Mouse (Mus musculus): ENCODE measurements around the gene Sgpp2.

The Sgpp2 gene

DNA sequence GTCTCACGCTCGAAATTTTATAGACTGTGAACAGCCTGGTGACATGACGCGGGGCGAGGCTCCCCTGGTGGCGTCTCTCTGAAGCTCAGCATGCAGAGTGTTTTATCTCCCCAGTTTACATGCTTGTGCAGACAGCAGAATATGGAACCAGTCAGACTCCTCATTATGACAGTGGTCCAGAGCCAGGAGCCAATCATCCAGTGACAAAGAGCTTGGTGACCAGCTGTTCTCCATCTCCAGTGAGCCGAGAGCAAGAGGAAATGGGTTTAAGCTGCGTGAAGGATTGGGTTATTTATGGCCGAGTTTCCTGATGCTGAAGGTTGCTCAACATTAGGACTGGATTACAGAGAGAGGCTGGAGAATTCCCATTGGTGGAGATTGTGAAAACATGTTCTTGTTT, 28.1 kb downstream of the Sgpp2 start:
- DNase-seq (ENCODE audit: low read depth, low spot score) = no peak

DNA sequence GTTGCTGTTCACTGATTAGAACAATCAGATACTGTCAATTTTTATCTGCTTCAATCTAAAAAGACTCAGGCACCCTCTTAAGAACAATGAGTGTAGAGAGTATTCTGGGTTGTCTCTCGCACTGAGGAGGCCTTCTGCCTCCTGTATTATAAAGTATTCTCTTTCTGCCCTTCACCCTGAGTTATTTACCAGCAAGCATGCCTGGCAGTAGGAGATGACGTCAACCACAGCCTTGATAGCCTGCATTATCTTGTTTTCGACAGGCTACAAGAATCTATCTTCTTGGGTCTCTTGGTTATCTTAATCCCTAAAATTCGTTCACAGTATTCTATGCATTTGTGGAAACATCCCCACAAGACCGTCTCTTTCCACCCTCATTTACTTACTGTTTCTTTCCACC, 29.8 kb downstream of the Sgpp2 start:
- DNase-seq (ENCODE audit: low read depth, low spot score) = no peak

DNA sequence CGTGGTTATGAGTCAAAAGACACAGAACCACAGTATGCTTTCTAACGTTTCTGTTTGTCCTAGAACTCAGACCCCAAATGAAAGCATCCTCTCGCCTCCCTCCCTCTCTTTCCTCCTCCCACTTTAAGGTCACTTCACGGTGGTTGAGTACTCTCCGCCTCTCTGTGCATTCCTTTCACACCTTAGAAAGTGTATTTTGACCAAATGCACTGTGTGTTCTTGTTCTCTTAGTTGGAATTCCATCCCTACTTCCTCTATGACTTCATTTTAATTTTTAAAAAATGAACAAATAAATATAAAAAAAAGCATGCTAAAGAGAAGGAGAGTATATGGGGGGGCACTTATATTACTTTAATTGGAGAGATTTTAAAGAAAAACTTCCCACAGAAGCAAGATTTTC, 30.4 kb downstream of the Sgpp2 start:
- DNase-seq (ENCODE audit: low read depth, low spot score) = no peak

DNA sequence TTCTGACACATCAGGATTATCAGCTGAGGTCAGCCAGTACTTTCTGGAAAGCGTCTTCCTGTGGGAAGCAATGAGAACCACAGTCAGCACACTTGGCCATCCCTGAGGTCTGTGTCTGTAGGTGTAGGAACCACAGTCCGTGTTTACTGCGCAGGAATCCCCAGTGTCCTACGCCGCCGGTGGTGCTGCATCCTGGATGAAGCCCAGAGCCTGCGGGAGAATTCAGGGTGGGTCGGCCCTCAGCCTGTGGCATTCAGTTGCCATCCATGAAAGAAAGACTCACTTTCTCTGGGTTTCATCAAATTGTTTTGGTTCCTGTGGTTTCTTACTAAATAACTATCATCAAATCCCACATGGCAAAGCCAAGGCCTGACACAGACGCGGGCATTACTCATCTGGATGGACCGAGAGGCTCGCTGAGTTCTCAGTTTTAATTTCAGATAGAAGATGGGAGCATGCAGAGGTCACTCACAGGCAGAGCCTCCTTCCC, 37.2 kb downstream of the Sgpp2 start:
- DNase-seq (ENCODE audit: low read depth, low spot score) = no peak

DNA sequence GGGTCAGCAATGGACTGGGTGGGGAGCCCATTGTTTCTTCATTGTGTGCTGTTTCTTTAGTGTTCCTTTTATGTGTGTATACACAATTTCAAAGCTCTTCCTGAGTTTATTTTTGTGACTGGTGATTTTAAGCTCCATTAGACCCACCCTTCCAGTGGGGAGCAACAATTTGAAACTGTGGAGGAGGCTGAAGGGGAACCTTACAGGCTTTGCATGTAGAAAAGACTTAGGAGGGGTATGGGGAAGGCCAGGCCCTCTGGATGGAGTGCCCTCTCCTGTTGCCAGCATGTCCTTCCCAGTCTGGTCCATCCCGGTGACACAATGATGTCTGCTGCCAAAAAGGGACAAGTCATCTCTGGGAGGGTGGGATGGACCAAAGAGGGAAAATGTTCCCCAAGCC, 39.1 kb downstream of the Sgpp2 start:
- no peak for DNase-seq (ENCODE audit: low read depth, low spot score)

DNA sequence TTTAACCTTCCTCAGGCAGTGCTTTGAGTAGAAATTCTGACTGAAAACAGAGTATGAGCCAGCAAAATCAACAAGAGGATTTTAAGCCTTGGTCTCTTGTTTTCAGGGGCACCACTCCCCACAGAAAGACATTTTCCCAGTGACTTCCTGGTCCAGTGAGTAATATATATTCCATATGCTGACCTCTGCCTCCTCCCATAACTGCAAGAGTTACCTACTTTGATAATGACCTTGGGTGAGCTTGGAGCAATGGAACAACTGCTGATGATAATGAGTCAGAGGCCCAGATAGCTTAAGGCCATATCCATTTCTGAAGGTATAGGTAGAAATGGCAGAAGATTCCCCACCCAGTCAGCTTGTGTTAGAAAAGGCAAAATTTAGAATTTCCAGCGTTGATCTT, 43.1 kb downstream of the Sgpp2 start:
- DNase-seq (ENCODE audit: low read depth, low spot score) = no peak

DNA sequence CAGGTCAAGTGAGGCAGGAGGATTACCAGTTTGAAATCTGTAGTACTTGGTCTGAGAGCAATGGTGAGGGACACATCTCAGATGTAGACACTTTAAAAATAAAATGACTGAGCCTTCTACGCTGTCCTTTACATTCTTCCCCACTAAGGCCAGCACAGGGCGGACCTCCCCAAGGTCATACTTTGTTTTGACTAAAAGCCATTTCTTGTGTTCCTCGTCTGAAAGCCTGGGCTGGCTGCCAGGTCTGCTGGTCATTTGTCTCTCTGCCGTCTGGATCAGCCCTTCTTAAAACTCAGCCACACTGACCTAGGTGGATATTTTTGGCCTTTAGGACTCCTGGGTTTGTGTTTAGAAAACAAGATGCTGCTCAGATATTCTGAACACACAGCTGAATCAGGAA, 45.0 kb downstream of the Sgpp2 start:
- no peak for DNase-seq (ENCODE audit: low read depth, low spot score)

DNA sequence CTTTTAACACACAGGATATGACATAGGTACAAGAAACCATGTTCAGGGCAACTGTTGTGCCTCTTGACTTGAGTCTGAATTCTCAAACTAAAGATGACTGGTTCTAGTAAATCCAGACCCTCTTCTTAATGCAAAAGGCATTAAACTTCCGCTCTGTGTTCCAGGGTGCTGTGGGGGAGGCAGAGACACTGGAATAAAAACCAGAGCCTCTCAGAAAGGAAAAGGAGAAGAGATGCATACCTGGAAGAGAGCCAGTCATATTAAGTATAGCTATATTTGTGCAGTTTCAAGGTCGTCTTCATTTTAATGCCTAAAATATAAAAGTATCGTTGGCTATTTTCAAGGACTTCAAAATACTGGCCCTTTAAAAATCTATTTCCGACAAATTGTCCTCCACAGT, 47.3 kb downstream of the Sgpp2 start:
- no peak for DNase-seq (ENCODE audit: low read depth, low spot score)

DNA sequence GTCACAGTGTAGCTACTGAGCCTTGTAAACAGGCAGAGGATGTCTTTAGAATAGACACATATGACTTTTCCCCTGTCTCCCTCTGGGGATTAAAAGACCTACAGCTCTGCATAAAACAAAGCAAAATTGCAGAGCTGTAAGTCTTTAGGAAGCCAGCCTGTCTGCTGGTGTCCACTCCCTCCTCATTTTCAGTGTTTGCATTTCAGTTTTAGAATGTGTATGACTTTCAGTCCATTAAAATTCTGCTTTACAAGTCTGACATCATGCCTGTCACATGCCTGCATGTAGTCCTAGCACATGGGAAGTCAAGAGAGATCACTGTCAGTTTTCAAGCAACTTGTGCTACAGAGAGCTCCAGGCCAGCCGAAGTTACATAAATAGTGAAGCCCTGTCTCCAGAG, 47.7 kb downstream of the Sgpp2 start:
- no peak for DNase-seq (ENCODE audit: low read depth, low spot score)

DNA sequence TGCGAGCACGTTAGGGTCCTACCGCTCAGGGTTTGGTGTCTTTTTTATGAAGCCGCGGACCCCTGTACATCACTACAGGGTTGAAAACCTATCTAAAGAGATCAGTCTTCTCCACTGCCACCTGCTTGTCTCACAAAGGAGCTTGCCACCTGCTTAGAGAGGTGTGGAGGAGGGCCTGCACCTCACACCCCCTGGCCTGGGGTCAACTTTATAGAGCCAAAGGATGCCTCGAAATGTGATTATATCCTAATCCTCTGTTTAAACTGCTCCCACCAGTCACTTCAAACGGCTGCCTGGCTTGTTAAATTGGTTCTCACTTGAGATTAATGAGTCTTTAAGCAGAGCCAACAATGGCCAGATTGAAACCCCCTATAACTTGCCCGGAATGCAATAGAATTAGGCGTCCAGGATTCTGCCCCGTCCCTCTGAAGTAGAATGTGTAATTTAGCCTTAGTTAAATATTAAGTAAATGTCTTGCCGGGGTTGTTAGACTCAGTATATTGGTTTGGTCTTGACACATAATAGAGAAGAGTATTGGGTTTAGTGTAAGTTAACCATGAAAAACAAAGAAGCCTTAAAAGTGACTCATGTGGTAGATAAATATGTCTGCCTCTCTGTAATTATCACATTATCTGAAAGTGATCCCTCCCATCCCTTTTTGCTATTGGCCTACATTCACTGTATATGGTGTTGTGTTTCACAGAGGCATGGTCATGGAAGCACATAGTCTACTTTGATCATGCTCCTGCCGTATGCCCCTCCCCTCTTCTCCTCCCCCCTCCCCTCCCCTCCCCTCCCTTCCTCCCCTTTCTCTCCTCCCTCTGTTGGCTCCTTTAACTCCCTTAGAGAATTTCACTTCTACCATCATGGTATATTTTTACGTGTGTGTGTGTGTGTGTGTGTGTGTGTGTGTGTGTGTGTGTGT, 54.1 kb downstream of the Sgpp2 start:
- no peak for DNase-seq (ENCODE audit: low read depth, low spot score)

DNA sequence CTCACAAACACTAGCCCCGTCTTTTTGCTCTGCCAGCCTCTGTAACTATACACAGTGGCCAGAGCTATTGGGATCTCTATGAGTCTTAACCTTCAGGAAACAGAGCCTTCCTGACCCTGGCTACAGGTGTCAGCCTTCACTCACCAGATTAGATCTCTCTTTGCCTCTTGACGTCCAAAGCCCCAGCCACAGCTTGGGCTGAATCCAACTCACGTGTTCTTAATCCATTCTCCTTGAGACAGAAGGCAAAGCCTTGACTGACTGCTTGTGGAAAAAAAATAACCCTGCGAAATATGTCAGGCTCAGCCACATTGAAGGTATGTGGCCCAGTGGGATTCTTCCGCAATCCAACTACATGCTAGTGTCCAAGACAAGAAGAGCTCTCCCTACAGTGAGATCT, 57.7 kb downstream of the Sgpp2 start:
- DNase-seq (ENCODE audit: low read depth, low spot score) = no peak

DNA sequence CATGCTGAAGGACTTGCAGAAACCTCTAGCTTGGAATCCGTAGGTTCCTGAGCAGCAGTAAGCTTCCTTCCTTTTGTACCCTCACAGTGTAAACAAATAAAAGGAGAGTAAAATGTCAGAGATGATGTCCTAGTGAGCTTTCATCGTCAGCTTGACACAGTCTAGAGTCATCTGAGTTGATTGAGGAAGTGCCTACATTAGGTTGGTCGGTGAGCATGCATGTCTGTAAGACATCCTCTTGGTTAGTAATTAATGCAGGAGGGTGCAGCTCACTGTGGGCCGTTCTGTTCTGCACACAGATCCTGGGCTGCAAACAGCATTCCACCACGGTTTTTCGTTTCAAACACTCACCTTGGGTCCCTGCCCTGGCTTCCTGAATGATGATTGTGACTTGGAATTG, 60.0 kb downstream of the Sgpp2 start:
- no peak for DNase-seq (ENCODE audit: low read depth, low spot score)

DNA sequence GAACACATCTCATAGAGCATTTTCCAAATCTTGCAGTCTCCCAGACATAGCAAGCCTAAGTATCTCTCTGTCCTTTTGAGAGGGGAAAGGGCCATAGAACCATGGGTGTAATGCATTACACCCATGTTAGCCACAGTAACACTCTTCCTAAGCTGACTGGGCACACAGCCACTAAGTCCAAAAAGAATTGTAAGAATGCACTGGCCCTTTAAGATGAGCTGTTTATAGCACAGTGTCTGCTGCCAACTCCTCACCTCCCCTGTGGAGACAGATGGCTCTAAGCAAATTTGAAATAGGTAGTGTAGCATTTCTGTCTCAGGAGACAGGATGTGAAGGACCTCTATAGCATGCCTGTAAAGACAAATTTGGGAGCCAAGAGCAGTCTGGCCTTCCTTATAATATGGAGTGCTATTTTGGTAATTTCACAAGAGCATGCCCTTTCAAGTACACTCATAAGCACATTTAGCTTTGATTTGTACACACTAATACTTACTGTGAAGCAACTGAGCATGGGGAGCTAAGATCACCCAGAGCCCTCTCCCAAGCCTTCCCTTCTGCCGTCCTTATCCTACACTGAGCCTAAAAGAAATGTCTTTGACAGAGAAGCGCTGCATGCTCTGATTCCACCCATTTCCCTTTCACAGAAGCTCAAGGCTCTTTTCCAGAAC, 61.6 kb downstream of the Sgpp2 start:
- DNase-seq (ENCODE audit: low read depth, low spot score) = peak; percentile 69

DNA sequence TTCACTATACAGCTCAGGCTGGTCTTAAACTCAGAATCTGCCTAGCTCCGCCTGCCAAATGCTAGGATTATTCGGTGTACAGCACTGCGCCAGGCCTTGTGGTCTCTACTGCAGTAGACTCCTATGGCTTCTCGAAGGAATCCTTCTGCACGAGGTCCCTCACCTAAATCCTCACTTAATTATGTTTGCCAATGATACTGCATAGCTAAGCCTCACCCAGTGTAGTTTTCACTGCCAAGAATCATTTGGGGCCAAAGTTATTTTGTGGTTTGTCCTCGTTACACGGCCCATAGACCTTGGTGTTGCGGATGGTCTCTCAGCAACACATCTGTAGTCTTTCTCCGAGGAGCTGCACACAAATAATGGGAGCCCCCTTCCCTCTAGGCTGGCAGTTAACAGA, 62.2 kb downstream of the Sgpp2 start:
- DNase-seq (ENCODE audit: low read depth, low spot score) = no peak

DNA sequence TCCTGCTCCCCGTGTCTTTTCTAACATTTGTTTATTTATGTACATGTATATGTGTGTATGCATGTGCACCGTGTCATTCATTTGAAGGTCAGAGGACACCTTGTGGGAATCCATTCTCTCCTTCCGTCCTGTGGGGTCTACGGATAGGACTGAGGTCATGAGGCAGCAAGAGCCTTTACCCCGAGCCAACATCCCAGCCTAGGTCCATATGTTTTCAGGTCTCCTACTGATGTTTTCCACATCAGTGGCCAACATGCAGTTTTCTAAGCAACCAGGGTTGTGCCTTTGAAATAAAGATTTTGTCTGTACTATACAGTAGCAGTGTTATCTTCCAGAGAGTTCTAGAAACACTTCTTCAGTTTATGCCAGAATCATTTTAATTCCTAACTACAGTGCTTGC, 63.7 kb downstream of the Sgpp2 start:
- DNase-seq (ENCODE audit: low read depth, low spot score) = no peak

DNA sequence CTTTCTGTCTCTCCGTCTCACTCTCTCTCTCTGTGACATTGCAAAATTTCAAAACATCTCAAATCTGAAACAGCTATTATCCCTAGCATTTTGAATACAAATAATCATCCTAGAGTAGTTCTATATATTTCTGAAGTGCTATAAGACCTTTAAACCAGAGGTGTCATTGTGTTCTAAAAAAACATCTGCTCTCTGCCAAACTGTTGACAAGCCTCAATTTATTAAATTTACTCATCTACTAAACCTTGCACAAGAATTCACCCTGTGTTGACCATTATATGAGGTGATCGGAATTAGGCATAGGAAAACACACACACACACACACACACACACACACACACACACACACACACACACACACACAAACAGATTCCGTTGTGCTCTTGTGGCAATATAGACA, 64.9 kb downstream of the Sgpp2 start:
- no peak for DNase-seq (ENCODE audit: low read depth, low spot score)

DNA sequence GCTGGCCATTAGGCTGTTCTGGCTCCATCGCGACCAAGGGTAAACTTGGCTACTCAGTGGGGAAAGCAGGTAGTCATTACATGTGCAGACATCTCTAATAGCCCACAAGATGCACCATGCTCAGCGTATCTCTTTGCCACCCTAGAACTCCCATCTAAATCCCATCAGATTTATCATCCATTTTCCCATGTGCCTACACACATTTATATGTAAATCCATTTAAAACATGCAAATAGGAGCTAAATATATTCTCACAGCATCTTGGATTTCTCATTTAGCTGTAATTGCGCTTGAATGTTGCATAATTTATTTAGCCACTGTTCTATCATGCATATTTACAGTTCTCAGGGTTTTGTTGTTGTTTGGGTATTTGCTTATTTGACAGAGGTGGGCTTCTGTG, 70.8 kb downstream of the Sgpp2 start:
- DNase-seq (ENCODE audit: low read depth, low spot score) = no peak

DNA sequence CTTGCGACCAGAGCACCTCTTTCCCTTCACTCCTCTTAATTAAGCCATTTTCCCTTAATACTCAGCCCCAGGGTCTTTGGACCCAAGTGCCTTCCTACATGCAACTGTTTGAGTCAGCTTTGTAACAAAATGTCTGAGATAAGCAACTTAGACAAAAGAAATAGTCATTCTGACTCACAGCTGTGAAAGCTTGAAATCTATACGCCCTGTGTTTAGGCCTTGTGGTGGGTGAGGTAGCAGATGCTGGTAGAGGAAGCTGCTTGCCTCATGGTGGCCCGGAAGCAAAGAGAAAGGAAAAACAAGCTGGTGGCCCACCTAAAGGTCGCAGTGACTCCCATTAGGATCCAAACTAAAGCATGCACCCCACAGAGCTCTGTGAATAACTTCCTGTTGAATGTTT, 77.7 kb downstream of the Sgpp2 start:
- no peak for DNase-seq (ENCODE audit: low read depth, low spot score)

DNA sequence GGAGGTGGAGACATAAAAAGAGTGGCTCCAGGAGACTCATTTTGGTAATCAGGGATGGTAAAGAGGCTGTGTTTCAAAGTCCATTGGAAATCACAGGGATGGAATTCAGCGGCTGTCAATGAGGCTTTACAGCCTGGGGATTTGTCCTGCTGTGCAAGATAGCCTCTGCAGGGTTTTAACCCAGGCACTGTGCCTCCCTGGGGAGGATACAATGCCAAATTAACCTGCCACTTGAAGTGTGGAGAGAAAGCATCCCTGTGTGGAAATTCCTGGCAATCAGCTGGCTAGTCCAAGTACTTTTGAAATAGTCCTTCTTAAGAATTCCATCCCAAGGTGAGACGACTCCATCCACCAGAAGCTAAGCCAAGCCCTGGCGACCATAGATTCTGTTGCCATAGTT, 78.7 kb downstream of the Sgpp2 start:
- DNase-seq (ENCODE audit: low read depth, low spot score) = no peak

DNA sequence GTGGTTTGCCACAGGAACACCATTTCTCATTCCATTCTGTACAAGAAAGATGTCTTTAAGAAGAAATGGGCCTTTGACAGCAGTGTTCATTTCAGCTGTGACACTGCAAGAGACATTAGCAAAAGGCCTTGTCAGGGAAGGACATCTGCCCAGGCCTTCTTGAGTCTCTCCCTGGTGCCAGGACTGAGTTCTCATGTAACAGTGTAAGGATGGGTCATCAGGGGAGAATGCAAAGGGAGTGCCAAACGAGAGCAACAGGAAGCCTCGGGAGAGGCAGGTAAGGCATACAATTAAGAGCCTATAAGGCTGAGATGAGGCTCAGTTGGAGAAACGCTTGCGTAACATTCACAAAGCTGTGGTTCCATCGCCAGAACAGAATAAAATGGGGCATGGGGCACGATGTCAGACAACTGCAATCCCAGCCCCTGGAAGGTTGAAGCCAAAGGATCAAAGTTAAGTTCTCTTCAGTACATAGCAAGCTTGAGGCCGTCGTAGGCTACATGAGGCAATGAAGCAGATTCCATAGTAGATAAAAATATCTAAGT, 85.1 kb downstream of the Sgpp2 start:
- no peak for DNase-seq (ENCODE audit: low read depth, low spot score)

DNA sequence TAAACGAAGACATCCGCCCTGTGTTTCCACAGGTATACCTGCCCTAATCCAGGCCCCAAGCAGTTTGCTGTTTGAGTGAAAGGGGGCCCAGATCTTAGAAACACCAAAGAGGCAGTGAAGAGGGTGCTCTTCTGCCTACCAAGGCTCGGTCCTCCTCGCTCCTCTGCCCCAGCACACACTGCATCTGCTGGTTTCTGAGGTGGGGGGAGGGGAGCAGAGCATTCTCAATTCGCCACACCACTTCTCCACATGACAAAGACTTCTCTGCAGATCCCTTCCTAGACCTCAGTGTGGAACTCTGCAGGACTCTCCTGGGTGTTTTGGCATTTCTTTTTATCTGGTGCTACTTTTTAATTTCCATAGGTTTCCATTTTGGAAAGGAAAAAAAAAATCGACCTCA, 85.6 kb downstream of the Sgpp2 start:
- DNase-seq (ENCODE audit: low read depth, low spot score) = no peak

DNA sequence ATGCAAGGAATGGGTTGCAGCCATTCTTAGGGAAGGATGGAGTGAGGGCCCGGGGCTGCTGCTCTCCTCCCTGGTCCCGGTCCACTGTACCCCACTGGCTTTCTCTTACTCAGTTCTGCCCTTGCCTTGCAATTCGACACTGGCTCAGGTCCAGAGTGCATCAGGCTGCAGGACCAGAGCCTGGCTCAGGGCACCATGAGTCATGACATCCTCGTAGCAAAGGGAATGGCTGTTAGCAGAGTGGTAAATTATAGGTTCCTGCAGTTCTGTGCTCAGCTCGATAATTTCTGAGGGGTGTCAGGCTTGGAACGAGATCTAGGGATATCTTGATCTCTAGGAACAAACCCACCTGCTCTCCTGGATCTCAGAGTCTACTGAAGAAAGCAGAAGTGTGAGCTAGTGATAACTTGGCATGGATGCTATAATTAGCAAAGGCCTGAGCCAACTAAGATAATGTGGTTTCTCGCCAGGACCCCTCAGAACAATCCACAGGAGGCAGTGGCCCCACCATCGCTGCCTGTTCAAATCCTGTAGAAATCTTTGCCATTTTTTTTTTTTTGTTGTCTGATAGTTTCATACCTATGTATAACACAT, 86.3 kb downstream of the Sgpp2 start:
- DNase-seq (ENCODE audit: low read depth, low spot score) = no peak
